Comparison of ENCODE assay signal across 25 mouse cellular contexts in the genomic region with DNA sequence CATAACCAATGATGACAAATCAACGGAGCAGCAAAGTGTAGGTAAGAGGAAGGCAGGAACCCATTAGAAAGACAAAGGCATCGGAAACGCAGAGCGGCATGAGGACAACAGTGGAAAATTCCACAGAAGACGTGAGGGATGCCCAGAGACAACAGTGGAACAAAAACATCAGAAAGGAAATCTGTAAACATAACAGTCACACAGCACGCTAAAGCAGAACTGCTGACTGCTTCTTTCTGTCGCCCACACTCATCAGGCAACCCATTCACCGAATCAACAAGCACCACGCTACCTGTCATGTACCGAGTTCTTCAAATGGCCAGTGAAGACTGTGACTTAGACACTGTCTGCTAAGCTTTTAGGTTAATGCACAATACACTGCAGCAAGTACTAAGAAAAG. TPM values are rescaled to one million over a fixed set of nuclear protein-coding genes. Genes with fewer than 3 reads are reported as not detected.
DNase-seq lines count a peak whose midpoint lies in the region; TF ChIP-seq lines count a peak whose summit lies in the region.
"Had no signal": no experiment of that assay in that cellular context is flagged by ENCODE, and none has a peak within 500 bp of the region (broad histone marks: within the 10 kb centered on the region; RNA-seq: fewer than 3 reads in every experiment).

No protein-coding gene starts in this region.

- H3K4me1 ChIP-seq in cerebellum, adult 2 months (ENCODE audit: control insufficient read depth, insufficient read depth, low read length) = no peaks in the 10 kb centered on the region
- H3K4me1 ChIP-seq: forebrain, embryonic 12.5 days; forebrain, embryonic 15.5 days; hindbrain, embryonic 12.5 days; hindbrain, embryonic 15.5 days had no signal

- no peak for TF ChIP-seq POLR2A in cerebellum, adult 2 months (IDR thresholded peaks at IDR 0.05; ENCODE audit: borderline replicate concordance, insufficient read depth, low read length)

- no peak overlapping the region for H3K27ac ChIP-seq in cerebellum, adult 2 months (ENCODE audit: insufficient read depth, low read length)
- H3K27ac ChIP-seq: embryonic facial prominence, embryonic 10.5 days; embryonic facial prominence, embryonic 13.5 days; forebrain, embryonic 12.5 days; forebrain, embryonic 15.5 days; heart, adult 2 months; heart, embryonic 13.5 days; hindbrain, embryonic 12.5 days; hindbrain, embryonic 15.5 days had no signal

- TF ChIP-seq CTCF in cerebellum, adult 2 months (IDR thresholded peaks at IDR 0.05; ENCODE audit: borderline replicate concordance, insufficient read depth, low read depth, low read length) = no peak

- no peak overlapping the region for H3K4me3 ChIP-seq in cerebellum, adult 2 months (replicated peaks; ENCODE audit: insufficient read depth, low read depth, low read length)
- H3K4me3 ChIP-seq: embryonic facial prominence, embryonic 10.5 days; embryonic facial prominence, embryonic 13.5 days; erythroblast, embryonic 14.5 days; forebrain, embryonic 12.5 days; forebrain, embryonic 15.5 days; heart, adult 2 months; heart, embryonic 10.5 days; heart, embryonic 13.5 days; hindbrain, embryonic 12.5 days; hindbrain, embryonic 15.5 days had no signal

- DNase-seq in CD4-positive helper T cell, adult 2 months (ENCODE audit: low read depth, low spot score) = peak; percentile 54
- DNase-seq in R1 (ENCODE audit: low read depth, low spot score) = peak; percentile 56
- DNase-seq in induced T-regulatory cell, adult 2 months (ENCODE audit: low read depth) = peak; percentile 31
- DNase-seq in retina, postnatal 1 day = peak; percentile 36
- DNase-seq in layer of hippocampus, adult 9-11 months = no peak
- DNase-seq in cerebellum, adult 2 months = no peak
- no peak for DNase-seq in gastrocnemius, postnatal 4 days (ENCODE audit: low spot score in 2 of 2)
- DNase-seq: adrenal gland, postnatal 14 days; cerebellum, adult 11 months; cerebellum, adult 8-10 months; cerebellum, postnatal 10 days; cerebellum, postnatal 36 days; embryo, embryonic 11 days; gastrocnemius, postnatal 25 days; heart, adult 2 months; heart, postnatal 14 days had no signal

- 90% methylated on average over 10 of the region's 10 CpGs for WGBS in cerebellum, adult 2 months

- no peaks in the 10 kb centered on the region for H3K27me3 ChIP-seq in cerebellum, adult 2 months (ENCODE audit: control insufficient read depth, insufficient read depth, low read length)
- H3K27me3 ChIP-seq: embryonic facial prominence, embryonic 13.5 days; forebrain, embryonic 12.5 days; forebrain, embryonic 15.5 days; heart, embryonic 13.5 days; hindbrain, embryonic 12.5 days; hindbrain, embryonic 15.5 days had no signal

RNA-seq across cellular contexts. Expression of gene Scfd2, which starts 55.0 kb away (rescaled TPM):
- polyA plus RNA-seq in cerebellum, adult 2 months (2012; rRNA removed) = 17.7 and 18.3 TPM in 2 replicates
- total RNA-seq in gastrocnemius, postnatal 4 days (2021) = 10 to 100 TPM; 14.2 to 14.3 TPM

RNA-seq across cellular contexts. Expression of gene Fip1l1, which starts 58.7 kb away (rescaled TPM):
- polyA plus RNA-seq in cerebellum, adult 2 months (2012; rRNA removed) = 61.1 and 62.9 TPM in 2 replicates
- 10 to 100 TPM; 52.0 to 54.2 TPM for total RNA-seq in gastrocnemius, postnatal 4 days (2021)

Comparison
In these comparisons a context has a peak if more than half of its experiments do, and no peak if none do; other contexts are left out.
1. DNase-seq: peak in CD4-positive helper T cell, adult 2 months (single experiment), R1 (single experiment), induced T-regulatory cell, adult 2 months (single experiment) and retina, postnatal 1 day (single experiment); none in layer of hippocampus, adult 9-11 months (single experiment), cerebellum, adult 2 months (0 of 2) and gastrocnemius, postnatal 4 days (0 of 2).